Mouse (Mus musculus) heart, postnatal 0 days (tissue): Measurements from ENCODE around the gene Top1. TPM values are rescaled to one million over a fixed set of nuclear protein-coding genes. Genes with fewer than 3 reads are reported as not detected.

Experiments used
- ATAC-seq: fragments of 200-750 bp; cut with Nextera tagmentation; 2 replicates; pipeline ENCODE4 v1.8.0; 2017; ENCODE audit warnings: low read depth, moderate number of reproducible peaks, moderate library complexity; ENCODE audit not compliant: insufficient read depth
- DNase-seq: peaks from one replicate; pipeline ENCODE4 v3.0.0-alpha.2; 2016; ENCODE audit warnings: low spot score
- H3K27ac ChIP-seq: fragments of 300-500 bp; sonication (generic); 2 replicates; pipeline ENCODE4 v1.5.1; 2014; ENCODE audit warnings: low read depth, mild to moderate bottlenecking
- H3K27me3 ChIP-seq: fragments of 300-500 bp; sonication (generic); 2 replicates; pipeline ENCODE4 v1.6.1; 2014; ENCODE audit warnings: low read length, mixed read lengths; ENCODE audit not compliant: control insufficient read depth, insufficient read depth
- H3K36me3 ChIP-seq: fragments of 300-500 bp; sonication (generic); replicated peaks from 2 replicates; pipeline ENCODE4 v1.6.1; 2014; ENCODE audit warnings: low read length, mixed read lengths; ENCODE audit not compliant: control insufficient read depth, insufficient read depth
- H3K4me1 ChIP-seq: fragments of 300-500 bp; sonication (generic); 2 replicates; pipeline ENCODE4 v1.6.1; 2014; ENCODE audit warnings: antibody characterized with exemption; ENCODE audit not compliant: control insufficient read depth, insufficient read depth
- H3K4me2 ChIP-seq: fragments of 300-500 bp; sonication (generic); 2 replicates; pipeline ENCODE4 v1.6.1; 2014; ENCODE audit warnings: low read depth, mild to moderate bottlenecking, low read length, moderate library complexity
- H3K4me3 ChIP-seq: fragments of 300-500 bp; sonication (generic); 2 replicates; pipeline ENCODE4 v1.5.1; 2014; ENCODE audit warnings: low read depth, low read length
- H3K9ac ChIP-seq: fragments of 300-500 bp; sonication (generic); replicated peaks from 2 replicates; pipeline ENCODE4 v1.6.1; 2014; ENCODE audit warnings: low read depth, low read length, mixed read lengths
- H3K9me3 ChIP-seq: fragments of 300-500 bp; sonication (generic); replicated peaks from 2 replicates; pipeline ENCODE4 v1.6.1; 2016; ENCODE audit warnings: low read length; ENCODE audit not compliant: control insufficient read depth
- CTCF ChIP-seq: IDR thresholded peaks from 2 replicates; pipeline ENCODE4 v1.5.1; 2016; ENCODE audit warnings: antibody characterized with exemption, control low read depth, low read depth
- EP300 ChIP-seq: IDR thresholded peaks from 2 replicates; pipeline ENCODE4 v1.6.1; 2016; ENCODE audit warnings: antibody characterized with exemption, low read depth
- WGBS: fragments of 180-500 bp; shearing (Covaris S2); extraction: QIAGEN DNeasy Blood & Tissue Kit; methylation state at CpG from one replicate; pipeline ENCODE4 v1.1.7; 2014; 5-methylcytosine and 5-hydroxymethylcytosine counted together
- polyA plus RNA-seq: library from polyadenylated mRNA; unstranded; fragments of >200 nt; fragmentation: Nextera tagmentation; extraction: Ambion mirVana; gene quantifications from 2 replicates; pipeline ENCODE4 v1.2.1, GENCODE M21; 2015
- total RNA-seq: library from RNA; depleted of rRNA; stranded (reverse); fragments of >200 nt; gene quantifications from 2 replicates; pipeline ENCODE4 v1.2.3, GENCODE M21; 2014; ENCODE audit warnings: low replicate concordance

The Top1 gene
- total and polyA plus RNA-seq, 2 experiments from 2014 or later: 14.8 to 30.7 TPM

DNA sequence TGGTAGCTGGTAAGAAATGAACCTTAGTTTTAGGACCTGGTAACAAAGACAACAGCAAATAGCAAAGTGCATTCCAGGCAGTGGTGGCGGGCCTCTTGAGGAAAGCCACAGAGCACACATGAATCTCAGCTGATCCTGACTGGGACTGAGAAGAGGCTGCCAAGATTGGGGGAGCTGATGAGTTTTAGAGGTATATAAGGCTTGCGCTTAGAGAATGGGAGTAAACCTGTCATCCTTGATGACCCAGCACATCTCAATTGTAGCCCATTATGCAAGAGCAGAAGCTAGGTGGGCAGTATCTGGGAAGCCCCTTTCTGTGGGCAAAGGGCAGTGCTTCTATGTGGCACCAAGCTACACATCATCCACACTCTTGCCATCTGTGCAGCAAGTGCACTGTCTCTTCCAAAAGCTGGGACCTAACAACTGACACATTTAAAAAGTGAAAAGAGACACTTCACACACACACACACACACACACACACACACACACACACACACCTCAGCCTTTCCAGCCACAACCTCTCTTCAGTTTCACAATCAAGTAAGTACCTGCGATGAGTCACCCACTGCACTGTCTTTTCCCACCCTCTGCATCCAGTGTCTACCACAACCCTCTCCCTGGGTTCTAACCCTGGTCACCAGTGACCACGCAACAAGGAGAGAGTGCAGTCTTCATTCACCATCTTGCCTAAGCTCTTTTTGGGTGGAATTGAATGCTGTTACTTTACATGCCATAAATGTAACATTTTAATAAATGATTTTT lies 78.1 kb downstream of the Top1 start:
- TF ChIP-seq CTCF (no peak), EP300 (no peak)
- Histone ChIP-seq H3K27ac (no peak overlapping the region), H3K4me3 (no peak overlapping the region), H3K9ac (no peak overlapping the region), H3K9me3 (no peaks in the 10 kb centered on the region), H3K27me3 (no peaks in the 10 kb centered on the region), H3K4me1 (no peaks in the 10 kb centered on the region), H3K4me2 (no peak overlapping the region), H3K36me3 (peaks cover 60% of the 10 kb centered on the region)
- 91% methylated on average over 4 of the region's 4 CpGs for WGBS
- ATAC-seq: no peak
- DNase-seq: no peak

GRCm38 (mm10) chr2:160724536-160724935 lies 78.8 kb downstream of the Top1 start:
- Histone ChIP-seq H3K4me3 (no peak overlapping the region), H3K4me2 (no peak overlapping the region), H3K4me1 (no peaks in the 10 kb centered on the region), H3K27me3 (no peaks in the 10 kb centered on the region), H3K9me3 (no peaks in the 10 kb centered on the region), H3K27ac (no peak overlapping the region), H3K36me3 (peaks cover 52% of the 10 kb centered on the region), H3K9ac (no peak overlapping the region)
- WGBS: 81% methylated on average over 5 of the region's 5 CpGs
- ATAC-seq (no peak), DNase-seq (no peak)
- TF ChIP-seq EP300 (no peak), CTCF (no peak)

DNA sequence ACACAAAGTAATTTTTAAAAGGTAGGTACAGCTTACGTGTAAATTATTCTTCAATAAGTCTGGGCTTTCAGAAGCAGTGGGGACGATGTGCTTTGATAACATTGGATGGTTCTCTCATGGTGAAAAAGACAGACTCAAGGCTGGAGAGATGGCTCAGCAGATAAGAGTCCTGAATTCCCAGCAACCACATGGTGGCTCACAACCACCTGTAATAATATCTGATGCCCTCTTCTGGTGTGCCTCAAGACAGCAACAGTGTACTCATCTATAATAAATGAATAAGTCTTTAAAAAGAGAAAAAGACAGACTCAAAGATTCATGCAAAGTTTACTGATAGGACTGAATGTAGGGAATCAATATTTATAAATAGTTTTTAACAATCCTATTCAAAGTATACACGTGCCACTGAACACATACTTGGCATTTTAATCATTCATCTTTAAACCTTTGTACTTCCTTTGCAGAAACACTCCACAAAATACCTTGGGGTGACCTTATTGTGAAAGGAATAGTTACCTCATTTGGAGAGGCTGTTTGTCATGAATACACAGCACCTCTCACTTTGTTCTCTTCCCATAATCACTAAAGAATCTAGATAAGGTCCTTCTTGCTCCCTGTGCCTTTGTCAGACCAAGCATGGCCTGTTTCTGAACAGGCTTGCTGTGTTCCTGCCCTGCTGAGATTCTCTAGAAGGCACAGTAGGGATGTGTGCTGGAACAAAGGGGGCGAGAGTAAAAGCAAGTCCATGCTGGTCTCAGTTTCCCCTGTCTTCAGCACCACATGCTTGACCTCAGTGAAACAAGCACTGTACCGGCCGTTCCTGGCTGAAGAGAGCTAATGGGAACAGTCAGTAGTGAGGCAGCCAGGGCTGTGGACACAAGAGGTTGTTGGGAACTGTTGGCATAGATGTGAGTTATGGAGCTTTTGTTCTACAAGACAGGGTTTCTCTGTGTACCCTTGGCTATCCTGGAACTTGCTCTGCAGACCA lies 80.5 kb downstream of the Top1 start:
- Histone ChIP-seq H3K9ac (no peak overlapping the region), H3K4me3 (no peak overlapping the region), H3K4me2 (no peak overlapping the region), H3K36me3 (peaks cover 36% of the 10 kb centered on the region), H3K27me3 (no peaks in the 10 kb centered on the region), H3K27ac (no peak overlapping the region), H3K4me1 (no peaks in the 10 kb centered on the region; the same call in 1 of the 2 replicates), H3K9me3 (no peaks in the 10 kb centered on the region)
- WGBS: 74% methylated on average over 6 of the region's 6 CpGs
- no peak for TF ChIP-seq EP300
- TF ChIP-seq CTCF: no peak; the same call in 1 of the 2 replicates
- ATAC-seq (no peak), DNase-seq (no peak)

GRCm38 (mm10) chr2:160728972-160729371 lies 83.3 kb downstream of the Top1 start:
- WGBS: 91% methylated on average over 3 of the region's 3 CpGs
- no peaks in the 10 kb centered on the region for H3K9me3 ChIP-seq
- no peak for TF ChIP-seq EP300
- no peak for TF ChIP-seq CTCF
- H3K4me2 ChIP-seq: no peak overlapping the region
- peaks cover 21% of the 10 kb centered on the region for H3K4me1 ChIP-seq
- no peaks in the 10 kb centered on the region for H3K27me3 ChIP-seq
- ATAC-seq: no peak
- H3K27ac ChIP-seq: no peak overlapping the region
- no peak overlapping the region for H3K4me3 ChIP-seq
- no peak overlapping the region for H3K9ac ChIP-seq
- peaks cover 11% of the 10 kb centered on the region for H3K36me3 ChIP-seq
- DNase-seq: no peak

DNA sequence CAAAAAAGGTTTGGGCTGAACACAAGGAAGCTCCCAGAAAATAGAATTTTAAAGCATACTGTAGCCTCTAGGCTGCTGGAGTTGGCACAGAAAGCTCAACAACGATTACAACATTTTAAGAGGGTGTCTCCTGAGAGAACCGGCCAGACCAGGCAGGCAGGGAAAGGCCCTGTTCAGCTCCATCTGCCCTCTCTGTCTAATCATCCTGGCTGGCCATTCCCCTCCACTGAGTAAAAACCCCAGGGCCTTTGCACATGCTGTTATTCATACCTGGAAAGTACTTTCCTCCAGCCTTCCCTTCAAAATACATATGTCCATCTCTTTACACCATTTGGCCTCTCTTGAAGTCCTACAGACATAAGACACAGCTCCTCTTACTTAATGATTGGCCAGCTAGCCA lies 83.7 kb downstream of the Top1 start:
- no peak overlapping the region for H3K9ac ChIP-seq
- 65% methylated on average over 2 of the region's 2 CpGs for WGBS
- no peak for ATAC-seq
- H3K36me3 ChIP-seq: peaks cover 7% of the 10 kb centered on the region; the same call in 1 of the 2 replicates
- no peak overlapping the region for H3K4me3 ChIP-seq
- H3K27me3 ChIP-seq: no peaks in the 10 kb centered on the region
- H3K4me1 ChIP-seq: peaks cover 25% of the 10 kb centered on the region
- TF ChIP-seq CTCF (no peak), EP300 (no peak)
- no peak overlapping the region for H3K27ac ChIP-seq
- no peak for DNase-seq
- H3K9me3 ChIP-seq: no peaks in the 10 kb centered on the region
- H3K4me2 ChIP-seq: no peak overlapping the region
